Mouse (Mus musculus): ENCODE data around the gene Cldn10.
"Not testable (repeated sequence)": the region's sequence is repeated elsewhere in the genome, so short reads cannot be mapped to it uniquely, and the experiment has no call there.

Gene Cldn10

GRCm38 (mm10) chr14:118787621-118788020, at the start of gene Cldn10:
Gene Cldn10 (plus strand): TSS chr14:118787908.
- no peak for DNase-seq (ENCODE audit: low spot score)

GRCm38 (mm10) chr14:118741780-118742179, 45.9 kb upstream of the Cldn10 start:
- DNase-seq (ENCODE audit: low spot score) = no peak

DNA sequence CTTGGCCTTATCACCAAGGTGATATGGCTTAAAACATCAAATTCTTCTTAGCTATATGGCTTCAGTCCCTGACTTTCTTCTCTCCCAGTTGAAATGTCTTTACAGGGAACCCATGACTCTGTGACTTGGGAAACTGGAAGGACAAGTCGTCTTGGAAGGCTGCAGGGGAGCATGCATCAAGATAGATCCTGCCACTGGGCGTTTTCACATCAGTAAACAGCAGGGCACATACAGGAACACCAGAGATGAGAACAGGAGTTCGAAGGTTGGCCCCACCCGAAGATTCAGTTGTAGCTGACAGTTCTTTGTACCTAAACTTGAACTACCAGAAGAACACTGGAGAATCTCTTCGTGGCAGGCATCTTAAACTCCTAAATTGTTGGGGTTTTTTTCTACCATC, 44.8 kb upstream of the Cldn10 start:
- no peak for DNase-seq (ENCODE audit: low spot score)

DNA sequence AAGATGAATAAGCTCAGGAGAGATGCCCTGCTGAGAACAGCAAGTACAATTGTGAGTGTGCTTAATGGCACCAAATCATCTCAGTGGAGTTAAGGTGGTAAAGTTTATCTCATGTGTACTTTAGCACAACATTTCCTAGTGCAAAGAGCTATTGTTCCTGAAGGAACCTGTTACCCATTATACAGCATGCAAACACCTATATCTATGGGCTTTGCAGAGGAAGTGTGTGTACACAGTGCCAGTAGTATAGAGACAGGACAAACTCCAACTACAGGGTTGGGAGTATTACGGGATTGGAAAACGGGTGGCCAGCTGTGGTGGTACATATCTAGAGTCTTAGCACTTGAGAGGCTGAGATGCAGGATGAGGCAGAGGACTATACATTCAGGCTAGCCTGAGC, 38.6 kb upstream of the Cldn10 start:
- no peak for DNase-seq (ENCODE audit: low spot score)

- DNase-seq (ENCODE audit: low spot score) = no peak
These were observed 38.0 kb upstream of the Cldn10 start for GRCm38 (mm10) chr14:118749715-118750114.

DNA sequence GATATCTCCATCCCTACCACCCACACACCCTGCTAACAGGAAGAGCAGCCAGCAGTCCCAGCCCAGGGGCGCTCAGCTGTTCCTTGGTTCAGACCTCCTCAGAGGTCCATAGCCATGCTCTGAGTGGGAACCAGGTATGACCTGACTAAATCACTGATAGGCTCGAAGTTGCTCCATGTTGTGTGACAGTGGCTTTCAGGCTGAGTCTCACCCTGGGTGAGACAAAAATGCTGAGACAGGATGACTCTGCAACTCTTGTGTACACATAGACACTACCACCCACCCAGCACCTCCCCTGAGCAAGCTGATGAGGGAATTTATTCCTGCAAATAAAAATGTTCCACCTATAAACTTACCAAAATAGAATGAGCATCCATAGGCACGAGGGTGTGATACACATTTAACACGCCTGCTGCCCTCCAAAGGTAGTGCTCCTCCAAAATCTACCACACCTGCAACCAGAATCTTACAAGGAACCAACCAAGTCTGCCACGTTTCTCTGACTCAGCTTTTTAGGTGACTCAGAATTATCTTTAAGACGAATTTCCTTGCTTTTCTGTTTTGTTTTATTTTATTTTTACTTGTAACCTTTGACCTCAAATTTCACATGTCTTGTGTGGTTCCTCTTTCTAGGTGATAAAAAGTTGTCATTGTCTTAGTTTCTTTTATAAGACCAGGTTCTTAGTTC, 37.1 kb upstream of the Cldn10 start:
- no peak for DNase-seq (ENCODE audit: low spot score)

DNA sequence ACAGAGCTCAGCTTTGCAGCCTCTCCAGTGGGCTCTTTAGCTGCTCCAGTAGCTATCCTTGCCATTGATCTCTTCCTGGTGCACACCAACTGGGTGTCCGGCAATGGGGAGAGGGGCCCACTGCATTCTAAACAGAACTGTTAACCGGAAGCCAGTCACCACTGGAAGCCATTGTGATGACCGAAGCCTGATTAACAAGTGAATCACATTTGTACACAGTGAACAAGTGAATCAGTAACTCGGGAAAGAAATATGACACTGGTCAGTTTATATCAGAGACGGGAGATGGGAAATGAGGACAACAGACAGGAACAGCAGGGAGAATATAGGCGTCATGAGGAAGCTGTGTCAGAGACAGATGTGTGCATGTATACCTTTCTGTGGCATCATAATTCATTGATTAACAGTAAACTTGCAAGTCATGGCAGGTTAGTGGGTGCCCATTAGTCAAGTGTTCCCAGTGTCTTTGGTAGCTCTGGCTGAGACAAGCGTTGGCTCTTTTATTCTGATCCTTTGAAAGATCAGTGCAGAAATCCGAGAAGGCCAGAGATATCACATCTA, 36.4 kb upstream of the Cldn10 start:
- no peak for DNase-seq (ENCODE audit: low spot score)

DNA sequence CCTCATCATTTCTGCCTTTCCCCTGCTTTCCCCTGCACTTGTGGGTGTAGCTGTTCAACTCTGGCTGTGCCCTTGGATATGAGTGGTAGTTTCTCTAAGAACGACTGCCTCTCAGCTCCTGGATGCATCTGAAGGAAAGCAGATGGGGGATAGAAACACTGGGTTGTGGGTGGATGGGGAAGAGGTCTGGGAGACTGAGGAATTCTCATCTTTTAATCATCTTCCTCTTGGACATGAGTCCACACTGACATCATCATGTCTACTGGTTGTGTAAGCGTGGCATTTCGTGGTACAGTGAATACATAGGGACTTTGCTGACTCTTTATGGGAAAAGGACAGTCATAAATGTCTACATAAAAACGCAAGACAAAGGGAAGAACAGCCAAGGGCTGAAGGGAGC, 31.7 kb upstream of the Cldn10 start:
- DNase-seq (ENCODE audit: low spot score) = no peak

- no peak for DNase-seq (ENCODE audit: low spot score)
These were observed 31.1 kb upstream of the Cldn10 start for GRCm38 (mm10) chr14:118756566-118756965.

GRCm38 (mm10) chr14:118763362-118763761, 24.3 kb upstream of the Cldn10 start:
- not testable (repeated sequence) for DNase-seq (ENCODE audit: low spot score)

- DNase-seq (ENCODE audit: low spot score) = no peak
These were observed 23.7 kb upstream of the Cldn10 start for GRCm38 (mm10) chr14:118763917-118764495.

- DNase-seq (ENCODE audit: low spot score) = no peak
These were observed 22.4 kb upstream of the Cldn10 start for GRCm38 (mm10) chr14:118765306-118765705.

- DNase-seq (ENCODE audit: low spot score) = no peak
These were observed 21.8 kb upstream of the Cldn10 start for GRCm38 (mm10) chr14:118765951-118766350.

DNA sequence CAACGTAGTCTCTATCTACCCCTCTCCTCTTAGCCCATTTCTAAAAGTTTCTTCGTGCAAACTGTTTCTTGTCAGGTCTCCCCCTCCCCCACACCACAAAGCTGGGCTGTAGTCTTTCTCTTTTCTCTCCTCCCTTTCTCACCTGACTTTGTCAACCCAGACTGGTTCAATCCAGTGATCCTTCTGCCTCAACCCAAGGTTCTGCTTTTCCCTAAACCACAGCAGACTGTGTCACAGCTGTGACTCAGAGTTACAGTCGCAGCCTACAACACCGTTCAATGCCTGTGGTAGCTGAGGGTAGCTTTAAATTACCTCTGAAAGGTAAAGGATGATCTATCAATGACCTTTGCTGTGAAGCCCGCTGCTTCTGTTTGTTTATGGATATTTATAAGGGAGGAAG, 21.3 kb upstream of the Cldn10 start:
- no peak for DNase-seq (ENCODE audit: low spot score)

- peak; percentile 65 for DNase-seq (ENCODE audit: low spot score)
These were observed 19.9 kb upstream of the Cldn10 start for GRCm38 (mm10) chr14:118767673-118768353.

- no peak for DNase-seq (ENCODE audit: low spot score)
These were observed 19.4 kb upstream of the Cldn10 start for GRCm38 (mm10) chr14:118768354-118768713.

- DNase-seq (ENCODE audit: low spot score) = peak; percentile 0
These were observed 14.0 kb upstream of the Cldn10 start for GRCm38 (mm10) chr14:118773668-118774067.

DNA sequence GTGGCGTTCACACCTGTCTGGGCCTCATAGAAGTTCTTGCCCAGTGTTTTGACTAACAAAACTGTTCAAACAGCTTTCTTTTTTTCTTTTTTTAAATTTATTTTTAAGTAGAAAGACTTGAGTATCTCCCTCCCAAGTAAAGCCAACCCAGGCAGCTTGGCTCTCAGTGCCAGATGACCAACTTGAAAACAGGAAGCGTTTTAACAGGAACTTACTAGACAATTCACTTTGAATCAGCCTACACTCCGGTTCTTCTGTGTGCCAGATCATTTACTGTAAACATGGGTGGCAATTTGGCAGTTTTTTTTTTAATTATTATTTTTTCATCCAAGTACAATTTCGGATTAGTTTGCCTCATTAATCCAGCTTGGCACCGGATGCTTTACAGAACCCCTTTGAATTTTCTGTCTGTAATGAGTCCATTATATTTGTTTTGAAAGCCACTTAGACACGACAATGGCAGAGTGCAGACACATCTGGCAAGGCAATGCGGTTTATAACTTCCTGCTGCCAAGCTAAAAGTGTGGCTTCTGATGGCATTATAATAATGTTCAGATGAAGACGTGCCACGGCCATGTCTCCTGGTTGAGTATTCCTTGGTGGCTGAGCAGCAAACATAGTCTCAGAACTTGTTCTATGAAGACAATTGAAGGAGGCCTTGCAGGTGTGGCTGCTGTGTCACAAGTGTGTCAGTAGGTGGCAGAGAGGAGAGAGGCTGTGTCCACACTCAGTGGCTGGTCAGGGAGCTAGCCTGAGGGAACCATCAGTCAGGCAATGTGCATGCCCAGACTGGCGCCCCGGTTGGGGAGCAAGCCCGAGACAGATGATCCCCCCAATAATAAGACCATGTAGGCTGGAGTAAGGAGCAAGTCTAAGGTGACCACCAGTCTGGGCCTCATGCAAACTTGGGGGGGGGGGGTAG, 12.9 kb upstream of the Cldn10 start:
- DNase-seq (ENCODE audit: low spot score) = peak; percentile 7

- DNase-seq (ENCODE audit: low spot score) = no peak
These were observed 12.2 kb upstream of the Cldn10 start for GRCm38 (mm10) chr14:118775554-118775953.

DNA sequence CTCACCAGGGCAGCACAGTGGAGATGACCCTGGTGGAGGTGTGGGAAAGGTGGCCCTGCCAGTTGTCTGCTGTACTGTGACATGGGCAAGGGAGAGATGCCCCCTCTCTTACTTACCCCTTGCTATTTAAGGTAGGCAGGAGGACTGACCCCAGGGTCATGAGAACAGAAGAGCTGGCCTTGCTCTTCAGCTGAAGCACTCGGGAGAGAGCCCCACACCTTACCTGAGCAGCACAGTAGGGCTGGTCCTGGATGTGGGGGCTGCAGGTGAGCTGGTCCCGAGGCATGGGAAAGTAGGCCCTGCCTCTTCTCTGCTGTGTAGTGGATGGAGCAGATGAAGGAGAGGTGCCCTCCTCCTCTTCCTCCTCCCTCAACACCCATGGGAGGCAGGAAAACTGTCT, 11.3 kb upstream of the Cldn10 start:
- DNase-seq (ENCODE audit: low spot score) = no peak

GRCm38 (mm10) chr14:118777478-118777877, 10.2 kb upstream of the Cldn10 start:
- DNase-seq (ENCODE audit: low spot score) = no peak

DNA sequence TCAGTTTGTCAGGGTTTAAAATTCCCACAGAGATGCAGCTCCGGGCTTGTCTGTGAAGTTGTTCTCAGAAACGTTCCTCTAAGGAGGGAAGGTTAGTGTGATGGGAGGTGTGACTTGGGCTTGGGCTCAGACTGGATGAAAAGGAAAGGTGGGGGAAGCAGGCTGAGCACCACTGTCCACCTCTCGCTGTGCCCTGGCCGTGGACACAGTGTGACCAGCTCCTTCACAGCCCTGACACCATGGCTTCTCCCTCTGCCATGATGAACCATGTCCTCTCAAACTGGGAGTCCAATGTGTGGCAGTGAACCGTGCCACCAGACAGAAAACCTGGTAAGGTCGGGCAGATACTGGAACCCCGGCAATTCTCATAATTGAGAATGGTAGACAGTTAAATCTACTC, 6.1 kb upstream of the Cldn10 start:
- no peak for DNase-seq (ENCODE audit: low spot score)

Data from urinary bladder, postnatal 25 days (tissue).